Mouse (Mus musculus) heart, embryonic 16.5 days (tissue): ENCODE measurements around the gene Arsb. TPM values are rescaled to one million over a fixed set of nuclear protein-coding genes. Genes with fewer than 3 reads are reported as not detected.
A peak's percentile ranks its signal among the peaks of the same experiment; 100 is the strongest.

Source experiments
- ATAC-seq: fragments of 200-750 bp; cut with Nextera tagmentation; replicated peaks from 2 replicates; pipeline ENCODE4 v1.8.0; 2017; ENCODE audit warnings: moderate number of reproducible peaks; ENCODE audit not compliant: insufficient read depth, low FRiP score; ENCODE audit errors: extremely low read depth
- H3K27ac ChIP-seq: fragments of 300-500 bp; sonication (generic); 2 replicates; pipeline ENCODE4 v1.5.1; 2014; ENCODE audit warnings: mild to moderate bottlenecking, low read length, control low read depth, moderate library complexity
- H3K27me3 ChIP-seq: fragments of 300-500 bp; sonication (generic); 2 replicates; pipeline ENCODE4 v1.6.1; 2014; ENCODE audit warnings: low read length, mixed read lengths; ENCODE audit not compliant: control insufficient read depth, insufficient read depth
- H3K36me3 ChIP-seq: fragments of 300-500 bp; sonication (generic); 2 replicates; pipeline ENCODE4 v1.6.1; 2014; ENCODE audit not compliant: control insufficient read depth, insufficient read depth
- H3K4me1 ChIP-seq: fragments of 300-500 bp; sonication (generic); 2 replicates; pipeline ENCODE4 v1.6.1; 2014; ENCODE audit warnings: low read length, mixed read lengths; ENCODE audit not compliant: control insufficient read depth, insufficient read depth
- H3K4me2 ChIP-seq: fragments of 300-500 bp; sonication (generic); 2 replicates; pipeline ENCODE4 v1.6.1; 2014; ENCODE audit warnings: low read depth, mild to moderate bottlenecking, control low read depth, low read length
- H3K4me3 ChIP-seq: fragments of 300-500 bp; sonication (generic); 2 replicates; pipeline ENCODE4 v1.5.1; 2014; ENCODE audit warnings: mild to moderate bottlenecking, control low read depth, low read length
- H3K9ac ChIP-seq: fragments of 300-500 bp; sonication (generic); 2 replicates; pipeline ENCODE4 v1.6.1; 2014; ENCODE audit warnings: low read length, control low read depth
- H3K9me3 ChIP-seq: fragments of 300-500 bp; sonication (generic); replicated peaks from 2 replicates; pipeline ENCODE4 v1.6.1; 2016; ENCODE audit warnings: low read length; ENCODE audit not compliant: control insufficient read depth
- WGBS: fragments of 180-500 bp; shearing (Covaris S2); extraction: QIAGEN DNeasy Blood & Tissue Kit; methylation state at CpG from one replicate; pipeline ENCODE4 v1.1.7; 2014; 5-methylcytosine and 5-hydroxymethylcytosine counted together
- polyA plus RNA-seq: library from polyadenylated mRNA; unstranded; fragments of >200 nt; fragmentation: Nextera tagmentation; extraction: Ambion mirVana; gene quantifications from 2 replicates; pipeline ENCODE4 v1.2.1, GENCODE M21; 2015

Gene Arsb
- polyA plus RNA-seq, 1 experiment from 2014 or later, result 10.0 TPM

- WGBS, result 55% methylated on average over 16 of the region's 16 CpGs
- H3K27ac ChIP-seq, result no peak overlapping the region
- no peak overlapping the region for H3K4me3 ChIP-seq
- ATAC-seq, result no peak
- H3K36me3 ChIP-seq, result no peaks in the 10 kb centered on the region
- H3K4me2 ChIP-seq, result no peak overlapping the region
- H3K27me3 ChIP-seq, result no peaks in the 10 kb centered on the region
- no peaks in the 10 kb centered on the region for H3K9me3 ChIP-seq
- no peak overlapping the region for H3K9ac ChIP-seq
- H3K4me1 ChIP-seq, result peaks cover 5% of the 10 kb centered on the region
Observed at GRCm38 (mm10) chr13:93915641-93916570, 144.5 kb downstream of the Arsb start.

GRCm38 (mm10) chr13:93919536-93919935 lies 148.1 kb downstream of the Arsb start:
- H3K27ac ChIP-seq, result no peak overlapping the region
- no peaks in the 10 kb centered on the region for H3K9me3 ChIP-seq
- no peak overlapping the region for H3K4me3 ChIP-seq
- ATAC-seq, result no peak
- H3K36me3 ChIP-seq, result no peaks in the 10 kb centered on the region
- H3K9ac ChIP-seq, result no peak overlapping the region
- 47% methylated on average over 3 of the region's 3 CpGs for WGBS
- H3K4me2 ChIP-seq, result no peak overlapping the region
- H3K27me3 ChIP-seq, result no peaks in the 10 kb centered on the region
- peaks cover 16% of the 10 kb centered on the region for H3K4me1 ChIP-seq

GRCm38 (mm10) chr13:93920080-93920785 lies 148.8 kb downstream of the Arsb start:
- peak; percentile 35; the same call in 1 of the 2 replicates for ATAC-seq
- 65% methylated on average over 8 of the region's 8 CpGs for WGBS

DNA sequence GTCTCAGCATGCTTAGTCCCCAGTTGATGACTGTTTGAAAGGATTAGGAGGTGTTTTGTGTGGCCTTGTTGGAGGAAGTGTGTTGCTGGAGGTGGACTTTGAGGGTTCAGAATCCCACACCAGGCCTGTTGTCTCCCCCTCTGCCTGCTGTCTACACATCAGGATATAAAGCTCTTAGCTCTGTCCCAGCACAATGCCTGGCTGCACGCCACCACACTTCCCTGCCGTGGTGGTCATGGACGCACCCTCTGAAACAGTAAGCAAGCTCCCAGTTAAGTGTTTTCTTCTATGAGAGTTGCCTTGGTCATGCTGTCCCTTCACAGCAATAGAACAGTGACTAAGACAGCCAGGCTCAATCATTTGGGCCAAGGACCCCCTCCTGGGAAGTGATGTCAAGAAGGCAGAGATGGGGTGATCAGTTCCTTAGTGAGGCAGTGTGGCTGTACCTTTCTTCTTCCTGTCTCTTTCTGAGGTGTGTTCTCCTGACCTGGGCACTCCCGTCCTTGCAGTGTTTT lies 149.4 kb downstream of the Arsb start:
- no peak overlapping the region for H3K4me2 ChIP-seq
- H3K4me1 ChIP-seq, result peaks cover 16% of the 10 kb centered on the region
- H3K27ac ChIP-seq, result no peak overlapping the region
- no peak for ATAC-seq
- 51% methylated on average over 4 of the region's 4 CpGs for WGBS
- H3K9ac ChIP-seq, result no peak overlapping the region
- H3K9me3 ChIP-seq, result no peaks in the 10 kb centered on the region
- H3K27me3 ChIP-seq, result no peaks in the 10 kb centered on the region
- H3K36me3 ChIP-seq, result no peaks in the 10 kb centered on the region
- H3K4me3 ChIP-seq, result no peak overlapping the region

More at GRCm38 (mm10) chr13:93920080-93920785, 148.8 kb downstream of the Arsb start:
- H3K9ac ChIP-seq, result no peak overlapping the region
- no peaks in the 10 kb centered on the region for H3K9me3 ChIP-seq
- H3K4me1 ChIP-seq, result peaks cover 16% of the 10 kb centered on the region
- H3K36me3 ChIP-seq, result no peaks in the 10 kb centered on the region
- H3K27ac ChIP-seq, result no peak overlapping the region
- H3K27me3 ChIP-seq, result no peaks in the 10 kb centered on the region
- H3K4me2 ChIP-seq, result no peak overlapping the region
- H3K4me3 ChIP-seq, result no peak overlapping the region

- H3K27me3 ChIP-seq, result no peaks in the 10 kb centered on the region
- no peaks in the 10 kb centered on the region for H3K9me3 ChIP-seq
- H3K36me3 ChIP-seq, result no peaks in the 10 kb centered on the region
- H3K4me3 ChIP-seq, result no peak overlapping the region
- no peak overlapping the region for H3K4me2 ChIP-seq
- WGBS, result 77% methylated on average over 5 of the region's 5 CpGs
- ATAC-seq, result no peak
- no peak overlapping the region for H3K27ac ChIP-seq
- H3K9ac ChIP-seq, result no peak overlapping the region
- peaks cover 16% of the 10 kb centered on the region for H3K4me1 ChIP-seq
Observed at GRCm38 (mm10) chr13:93921831-93922565, 150.6 kb downstream of the Arsb start.

- no peaks in the 10 kb centered on the region for H3K36me3 ChIP-seq
- no peak overlapping the region for H3K4me3 ChIP-seq
- no peak overlapping the region for H3K9ac ChIP-seq
- H3K9me3 ChIP-seq, result no peaks in the 10 kb centered on the region
- H3K4me1 ChIP-seq, result peaks cover 16% of the 10 kb centered on the region
- H3K4me2 ChIP-seq, result no peak overlapping the region
- H3K27ac ChIP-seq, result no peak overlapping the region
- ATAC-seq, result no peak
- 49% methylated on average over 7 of the region's 7 CpGs for WGBS
- H3K27me3 ChIP-seq, result no peaks in the 10 kb centered on the region
Observed at GRCm38 (mm10) chr13:93922566-93922910, 151.1 kb downstream of the Arsb start.

DNA sequence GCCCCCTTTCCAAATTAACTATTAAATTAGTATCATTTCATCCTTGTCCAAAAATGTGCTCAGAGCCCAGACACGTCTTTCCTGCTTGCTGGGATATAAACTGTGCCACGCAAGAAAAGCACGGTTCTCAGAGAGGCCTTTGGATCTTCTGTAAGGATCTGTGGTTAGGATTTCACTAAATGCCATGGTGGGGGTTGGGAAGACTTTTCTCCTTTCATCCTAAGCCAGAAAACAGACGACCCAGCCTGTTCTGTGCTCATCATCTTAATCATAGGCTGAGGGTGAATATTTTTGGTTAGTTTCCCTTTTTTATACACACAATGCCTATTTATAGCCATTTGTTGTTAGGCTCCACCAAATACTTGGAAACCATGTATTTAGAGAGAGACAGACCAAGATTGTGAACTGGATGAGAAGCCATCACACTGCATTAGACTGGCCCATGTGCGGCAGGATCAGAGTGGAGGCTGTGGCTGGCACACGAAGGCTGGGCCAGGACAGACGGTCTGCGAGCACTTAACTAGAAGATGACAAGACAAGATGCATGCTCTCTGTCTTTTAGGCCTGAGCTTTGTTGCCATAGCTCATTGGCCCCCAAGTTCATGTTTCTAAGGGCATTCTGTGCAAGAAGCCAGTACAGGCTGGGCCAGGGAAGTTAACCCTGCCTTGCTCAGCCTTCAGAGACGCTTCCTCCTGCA lies 153.5 kb downstream of the Arsb start:
- Histone ChIP-seq H3K27me3 (no peaks in the 10 kb centered on the region), H3K4me1 (peaks cover 16% of the 10 kb centered on the region), H3K4me3 (no peak overlapping the region), H3K27ac (no peak overlapping the region), H3K36me3 (no peaks in the 10 kb centered on the region), H3K9me3 (no peaks in the 10 kb centered on the region), H3K9ac (no peak overlapping the region), H3K4me2 (no peak overlapping the region)
- WGBS, result 76% methylated on average over 9 of the region's 9 CpGs
- no peak for ATAC-seq

GRCm38 (mm10) chr13:93930561-93931340 lies 159.3 kb downstream of the Arsb start:
- no peak overlapping the region for H3K27ac ChIP-seq
- no peak overlapping the region for H3K4me2 ChIP-seq
- no peak; the same call in 1 of the 2 replicates for ATAC-seq

More at GRCm38 (mm10) chr13:93930561-93931340, 159.3 kb downstream of the Arsb start:
- Histone ChIP-seq H3K36me3 (no peaks in the 10 kb centered on the region), H3K9me3 (no peaks in the 10 kb centered on the region), H3K4me3 (no peak overlapping the region), H3K4me1 (peaks cover 6% of the 10 kb centered on the region), H3K27me3 (no peaks in the 10 kb centered on the region), H3K9ac (no peak overlapping the region)
- 39% methylated on average over 7 of the region's 7 CpGs for WGBS
